Comparison of ENCODE assay signal across 8 mouse cellular contexts in genomic region chr2:167313501-167314326, GRCm38 (mm10). TPM values are rescaled to one million over a fixed set of nuclear protein-coding genes. Genes with fewer than 3 reads are reported as not detected.
DNase-seq lines count a peak whose midpoint lies in the region; ATAC-seq and TF ChIP-seq lines count a peak whose summit lies in the region.

No protein-coding gene starts in this region.

- no peak overlapping the region for H3K4me3 ChIP-seq in thymus, adult 2 months (ENCODE audit: control insufficient read depth, insufficient read depth, low read length)
- no peak overlapping the region for H3K4me3 ChIP-seq in kidney, adult 2 months (ENCODE audit: insufficient read depth, low read depth, low read length)
- no peak overlapping the region for H3K4me3 ChIP-seq in lung, embryonic 15.5 days

- H3K9ac ChIP-seq in lung, embryonic 15.5 days = no peak overlapping the region

- 56% methylated on average over 13 of the region's 13 CpGs for WGBS in thymus, adult 2 months
- WGBS in kidney, adult 2 months = 49% methylated on average over 13 of the region's 13 CpGs
- 48% methylated on average over 13 of the region's 13 CpGs for WGBS in lung, embryonic 15.5 days

- H3K9me3 ChIP-seq in lung, embryonic 15.5 days = no peaks in the 10 kb centered on the region

- no peak for TF ChIP-seq POLR2A in thymus, adult 2 months (IDR thresholded peaks at IDR 0.05; ENCODE audit: control insufficient read depth, extremely low read depth, insufficient read depth, low read length, poor library complexity)
- TF ChIP-seq POLR2A in kidney, adult 2 months (IDR thresholded peaks at IDR 0.05; ENCODE audit: low read depth, low read length) = no peak

- peak; percentile 52; the same call in 1 of the 2 replicates for ATAC-seq in lung, embryonic 15.5 days (ENCODE audit: borderline replicate concordance, extremely low read depth, low FRiP score, low TSS enrichment)

- no peaks in the 10 kb centered on the region for H3K27me3 ChIP-seq in thymus, adult 2 months (ENCODE audit: control insufficient read depth, insufficient read depth, low read length)
- no peaks in the 10 kb centered on the region for H3K27me3 ChIP-seq in kidney, adult 2 months (replicated peaks; ENCODE audit: control insufficient read depth, insufficient read depth, low read length)
- no peaks in the 10 kb centered on the region for H3K27me3 ChIP-seq in lung, embryonic 15.5 days

- DNase-seq in thymus, adult 2 months = peak; percentile 21
- DNase-seq in thymus, postnatal 25 days = no peak
- DNase-seq in cerebellum, adult 9-10 months = peak; percentile 80
- DNase-seq in heart, adult 9 months (ENCODE audit: low spot score in 2 of 2) = peak; percentile 63 to 66
- DNase-seq in kidney, adult 2 months = peak; percentile 94
- DNase-seq in ovary, postnatal 36 days (ENCODE audit: low spot score) = peak; percentile 69
- no peak for DNase-seq in right cerebral cortex, adult 18-20 months

- peaks cover 38% of the 10 kb centered on the region for H3K4me1 ChIP-seq in thymus, adult 2 months (replicated peaks; ENCODE audit: control insufficient read depth, insufficient read depth, low read length)
- peaks cover 21% of the 10 kb centered on the region for H3K4me1 ChIP-seq in kidney, adult 2 months (ENCODE audit: control insufficient read depth, insufficient read depth, low read length)
- peaks cover 30% of the 10 kb centered on the region for H3K4me1 ChIP-seq in lung, embryonic 15.5 days

- no peak for TF ChIP-seq CTCF in thymus, adult 2 months (IDR thresholded peaks at IDR 0.05; ENCODE audit: borderline replicate concordance, control insufficient read depth, extremely low read depth, insufficient read depth, low read length, poor library complexity)
- no peak for TF ChIP-seq CTCF in kidney, adult 2 months (conservative IDR thresholded peaks at IDR 0.05; ENCODE audit: insufficient read depth, insufficient read length, low read depth, low read length)

- H3K4me2 ChIP-seq in lung, embryonic 15.5 days = no peak overlapping the region

- no peaks in the 10 kb centered on the region for H3K36me3 ChIP-seq in thymus, adult 2 months (ENCODE audit: control insufficient read depth, insufficient read depth, low read length)
- no peaks in the 10 kb centered on the region for H3K36me3 ChIP-seq in kidney, adult 2 months (ENCODE audit: control insufficient read depth, insufficient read depth, low read length)
- 0 out of 2 replicates have a peak, but pooled peaks cover 4% of the 10 kb centered on the region for H3K36me3 ChIP-seq in lung, embryonic 15.5 days

- peak overlapping the region; percentile 23; the same call in 1 of the 2 replicates for H3K27ac ChIP-seq in thymus, adult 2 months (ENCODE audit: control insufficient read depth, insufficient read depth, low read length)
- peak overlapping the region; percentile 6; the same call in 1 of the 2 replicates for H3K27ac ChIP-seq in kidney, adult 2 months (ENCODE audit: insufficient read depth, low read depth, low read length)
- H3K27ac ChIP-seq in lung, embryonic 15.5 days = peak overlapping the region; percentile 62; the same call in 1 of the 2 replicates

RNA-seq across cellular contexts. Expression of gene B4galt5, which starts 35.3 kb away (rescaled TPM):
- polyA plus RNA-seq in thymus, adult 2 months (2012; rRNA removed) = 10.9 and 14.2 TPM in 2 replicates
- polyA plus RNA-seq in kidney, adult 2 months (2012; rRNA removed) = 51.5 and 54.2 TPM in 2 replicates
- 13.6 and 15.8 TPM in 2 replicates for polyA plus RNA-seq in lung, embryonic 15.5 days (2015; fragmentation: Nextera tagmentation; extraction: Ambion mirVana)

Comparison
In these comparisons a context has a peak if more than half of its experiments do, and no peak if none do; other contexts are left out.
1. DNase-seq: peak in thymus, adult 2 months (single experiment), cerebellum, adult 9-10 months (single experiment), heart, adult 9 months (2 of 2), kidney, adult 2 months (single experiment) and ovary, postnatal 36 days (single experiment); none in thymus, postnatal 25 days (single experiment) and right cerebral cortex, adult 18-20 months (single experiment).
2. H3K27ac ChIP-seq: peak in every context shown above with its lines; median percentile 62 in lung, embryonic 15.5 days; 23 in thymus, adult 2 months; 6 in kidney, adult 2 months.